Mouse (Mus musculus) kidney, postnatal 0 days (tissue): Measurements from ENCODE around the gene Cklf. TPM values are rescaled to one million over a fixed set of nuclear protein-coding genes. Genes with fewer than 3 reads are reported as not detected.

Experiments
- ATAC-seq: fragments of 200-750 bp; cut with Nextera tagmentation; replicated peaks from 2 replicates; pipeline ENCODE4 v1.8.0; 2017; ENCODE audit warnings: low read depth, moderate number of reproducible peaks, moderate TSS enrichment, moderate library complexity; ENCODE audit not compliant: low FRiP score
- DNase-seq: peaks from one replicate; pipeline ENCODE4 v3.0.0-alpha.2; 2016; ENCODE audit warnings: low spot score
- H3K27ac ChIP-seq: fragments of 300-500 bp; sonication (generic); 2 replicates; pipeline ENCODE4 v1.5.1; 2014; ENCODE audit warnings: mild to moderate bottlenecking
- H3K27me3 ChIP-seq: fragments of 300-500 bp; sonication (generic); 2 replicates; pipeline ENCODE4 v1.6.1; 2014; ENCODE audit warnings: low read length, mixed read lengths; ENCODE audit not compliant: insufficient read depth
- H3K36me3 ChIP-seq: fragments of 300-500 bp; sonication (generic); 2 replicates; pipeline ENCODE4 v1.6.1; 2014; ENCODE audit warnings: low read length, mixed read lengths; ENCODE audit not compliant: insufficient read depth
- H3K4me1 ChIP-seq: fragments of 300-500 bp; sonication (generic); replicated peaks from 2 replicates; pipeline ENCODE4 v1.6.1; 2014; ENCODE audit warnings: antibody characterized with exemption, low read length, mixed read lengths; ENCODE audit not compliant: insufficient read depth
- H3K4me2 ChIP-seq: fragments of 300-500 bp; sonication (generic); 2 replicates; pipeline ENCODE4 v1.6.1; 2014; ENCODE audit warnings: mild to moderate bottlenecking, low read length, moderate library complexity, mixed read lengths
- H3K4me3 ChIP-seq: fragments of 300-500 bp; sonication (generic); replicated peaks from 2 replicates; pipeline ENCODE4 v1.5.1; 2014; ENCODE audit warnings: low read depth, low read length
- H3K9ac ChIP-seq: fragments of 300-500 bp; sonication (generic); 2 replicates; pipeline ENCODE4 v1.6.1; 2014; ENCODE audit warnings: low read depth, low read length
- H3K9me3 ChIP-seq: fragments of 300-500 bp; sonication (generic); replicated peaks from 2 replicates; pipeline ENCODE4 v1.6.1; 2016; ENCODE audit warnings: low read length, inconsistent platforms, mixed read lengths
- CTCF ChIP-seq: IDR thresholded peaks from 2 replicates; pipeline ENCODE4 v1.5.1; 2016; ENCODE audit warnings: antibody characterized with exemption, low read depth, mild to moderate bottlenecking, moderate library complexity
- WGBS: fragments of 180-500 bp; shearing (Covaris S2); extraction: QIAGEN DNeasy Blood & Tissue Kit; methylation state at CpG from one replicate; pipeline ENCODE4 v1.1.7; 2014; 5-methylcytosine and 5-hydroxymethylcytosine counted together
- polyA plus RNA-seq: library from polyadenylated mRNA; unstranded; fragments of >200 nt; fragmentation: Nextera tagmentation; extraction: Ambion mirVana; gene quantifications from 2 replicates; pipeline ENCODE4 v1.2.1, GENCODE M21; 2015

Gene Cklf
- polyA plus RNA-seq, 1 experiment from 2014 or later, result 33.4 TPM

DNA sequence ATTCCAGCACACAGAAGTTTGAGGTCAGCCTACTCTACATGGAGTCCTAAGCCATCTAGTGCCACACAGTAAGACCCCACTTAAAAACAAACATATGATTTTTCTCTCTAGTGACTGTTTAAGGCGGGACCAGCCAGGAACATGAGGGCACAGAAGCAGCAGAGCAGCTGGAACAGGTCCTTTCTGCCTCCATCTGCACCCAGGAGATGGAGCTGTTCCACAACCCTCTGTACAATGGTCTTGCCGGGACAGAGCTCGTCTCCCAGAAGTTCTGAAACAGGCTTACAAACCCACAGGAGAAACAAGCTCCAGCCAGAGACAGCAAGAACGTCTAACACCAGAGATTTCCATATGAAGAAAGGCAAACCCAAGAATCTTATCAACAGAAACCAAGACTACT is 62.6 kb downstream of the Cklf start:
- no peak overlapping the region for H3K4me3 ChIP-seq
- H3K36me3 ChIP-seq, result no peaks in the 10 kb centered on the region
- no peak for ATAC-seq
- H3K4me2 ChIP-seq, result no peak overlapping the region
- no peak overlapping the region for H3K27ac ChIP-seq
- H3K4me1 ChIP-seq, result no peaks in the 10 kb centered on the region
- H3K27me3 ChIP-seq, result no peaks in the 10 kb centered on the region
- 48% methylated on average over 4 of the region's 4 CpGs for WGBS
- no peak overlapping the region for H3K9ac ChIP-seq
- H3K9me3 ChIP-seq, result no peaks in the 10 kb centered on the region
- TF ChIP-seq CTCF, result peak; percentile 56
- DNase-seq, result peak; percentile 25

Other genes with a start within 250 kb of the Cklf start
- 33.4 and 35.9 TPM in 2 replicates for gene Cdh5, start 149.2 kb upstream of the Cklf start, polyA plus RNA-seq
- 2.1 TPM in 2 replicates for gene Bean1, start 80.4 kb upstream of the Cklf start, polyA plus RNA-seq
- 19.6 and 20.9 TPM in 2 replicates for gene Tk2, start 2.3 kb upstream of the Cklf start, polyA plus RNA-seq
- not detected in 2 replicates for gene Cmtm2a, start 42.3 kb downstream of the Cklf start, polyA plus RNA-seq
- gene Gm45711, start 59.2 kb downstream of the Cklf start, polyA plus RNA-seq, result not detected in 2 replicates
- not detected in 2 replicates for gene Cmtm1, start 59.3 kb downstream of the Cklf start, polyA plus RNA-seq
- gene Gm11020, start 70.7 kb downstream of the Cklf start, polyA plus RNA-seq, result not detected in 2 replicates
- not detected in 2 replicates for gene Cmtm2b, start 71.4 kb downstream of the Cklf start, polyA plus RNA-seq
- gene Cmtm3, start 88.5 kb downstream of the Cklf start, polyA plus RNA-seq, result 125 and 132 TPM in 2 replicates
- gene Cmtm4, start 144.9 kb downstream of the Cklf start, polyA plus RNA-seq, result 4.5 and 4.7 TPM in 2 replicates
- gene Dync1li2, start 192.2 kb downstream of the Cklf start, polyA plus RNA-seq, result 34.4 and 37.5 TPM in 2 replicates